Mouse (Mus musculus) cerebellum, adult 8-10 months (tissue): Measurements from ENCODE around the gene Lrig2.

ENCODE experiments used
- DNase-seq: peaks from one replicate; pipeline ENCODE4 v3.0.0; 2022

Gene Lrig2

DNA sequence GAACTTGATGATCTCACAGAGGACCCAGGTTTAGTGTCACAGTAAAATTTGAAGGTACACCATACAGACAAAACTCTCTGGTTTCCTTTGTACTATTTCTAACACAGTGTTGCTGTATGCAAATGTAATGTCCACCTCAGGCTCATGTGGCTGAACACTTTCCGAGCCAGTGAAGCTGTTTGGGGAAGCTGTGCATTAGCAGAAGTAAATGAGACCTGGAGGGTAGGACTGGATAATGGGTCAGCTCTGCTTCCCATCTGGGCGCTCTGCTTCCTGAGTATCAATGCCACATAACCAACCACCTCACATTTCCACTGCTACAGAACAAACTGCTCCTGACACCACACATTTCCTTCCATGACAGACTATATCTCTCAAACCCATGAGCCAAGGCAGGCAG is 10.1 kb downstream of the Lrig2 start:
- no peak for DNase-seq

DNA sequence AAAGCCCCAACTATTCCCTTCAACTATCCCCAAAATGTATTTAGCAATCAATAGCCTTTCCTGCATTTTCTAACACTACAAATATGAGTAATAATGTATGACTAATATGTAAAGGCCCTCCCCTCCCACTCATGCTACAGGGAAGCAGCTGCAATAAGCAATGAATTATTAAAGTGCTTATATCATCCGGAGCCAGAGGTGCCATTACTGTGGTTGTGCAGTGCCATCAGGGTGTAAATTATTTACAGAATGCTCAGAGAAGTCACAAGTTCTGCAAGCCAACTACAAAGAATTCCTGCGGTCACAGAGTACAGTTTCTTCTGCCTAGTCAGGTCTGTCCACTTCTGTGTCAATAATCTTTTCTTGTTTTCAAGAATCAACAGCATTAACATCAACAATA is 10.8 kb downstream of the Lrig2 start:
- DNase-seq: no peak

DNA sequence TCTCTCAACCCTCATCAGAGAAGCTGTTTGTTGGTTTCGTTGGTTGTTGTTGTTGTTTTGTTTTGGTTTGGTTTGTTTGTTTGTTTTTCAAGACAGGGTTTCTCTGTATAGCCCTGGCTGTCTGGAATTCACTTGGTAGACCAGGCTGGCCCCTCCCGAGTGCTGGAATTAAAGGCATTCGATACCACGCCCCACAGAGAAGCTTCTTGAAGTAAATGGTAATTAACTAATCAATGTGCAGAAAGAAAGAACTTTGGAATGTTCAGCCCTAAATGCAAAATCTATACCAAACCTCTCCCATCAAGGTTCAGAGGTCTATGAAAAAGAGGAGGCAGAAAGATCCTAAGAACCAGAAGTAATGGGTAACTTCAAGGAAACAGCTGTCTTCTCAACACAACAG is 15.5 kb downstream of the Lrig2 start:
- no peak for DNase-seq

DNA sequence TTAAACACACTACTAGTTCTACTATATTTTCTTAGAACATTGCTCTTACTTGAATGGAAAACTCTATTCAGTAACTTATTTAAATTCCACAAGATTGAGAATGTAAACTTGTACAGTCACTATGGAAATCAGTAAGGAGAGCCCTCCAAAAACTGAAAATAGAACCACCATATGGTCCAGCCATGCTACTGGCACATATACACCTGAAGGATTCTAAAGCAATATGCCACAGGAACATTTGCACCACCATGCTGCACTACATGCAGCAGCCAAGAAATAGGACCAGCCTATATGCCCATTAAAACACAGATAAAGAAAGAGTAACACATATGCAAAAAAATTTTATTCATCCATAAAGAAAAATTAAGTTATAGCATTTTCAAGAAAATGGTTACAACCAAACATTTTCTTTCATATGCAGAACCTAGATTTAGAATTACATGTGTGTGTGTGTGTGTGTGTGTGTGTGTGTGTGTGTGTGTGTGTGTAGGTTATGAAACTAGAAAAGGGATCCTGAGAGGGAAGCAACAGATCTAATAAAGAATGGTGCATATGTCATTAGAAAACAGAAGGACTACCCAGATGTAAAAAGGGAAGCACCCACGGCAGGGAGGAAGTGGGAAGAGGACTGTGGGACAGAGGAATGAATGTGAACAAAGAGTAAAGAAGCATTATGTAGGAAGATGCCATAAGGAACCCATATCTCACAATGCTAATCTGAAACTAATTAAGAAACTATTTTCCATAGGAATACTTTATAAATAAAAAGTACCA is 30.6 kb downstream of the Lrig2 start:
- DNase-seq: no peak

DNA sequence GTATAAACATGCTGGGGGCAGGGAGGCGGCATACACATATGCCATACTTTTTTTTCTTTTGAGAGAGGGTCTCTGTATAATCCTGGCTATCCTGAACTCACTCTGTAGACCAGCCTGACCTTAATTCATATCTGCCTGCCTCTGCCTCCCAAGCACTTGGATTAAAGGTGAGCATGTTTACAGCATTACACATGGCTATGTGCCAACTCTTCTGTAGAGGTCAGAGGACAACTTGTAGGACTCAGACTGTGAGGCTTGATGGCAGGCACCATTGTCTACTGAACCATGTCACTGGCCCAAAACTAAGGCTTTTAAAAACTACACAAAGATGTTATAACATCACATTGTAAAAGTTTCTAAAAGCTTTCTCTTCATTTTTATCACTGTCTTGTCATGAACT is 33.7 kb downstream of the Lrig2 start:
- DNase-seq: no peak

DNA sequence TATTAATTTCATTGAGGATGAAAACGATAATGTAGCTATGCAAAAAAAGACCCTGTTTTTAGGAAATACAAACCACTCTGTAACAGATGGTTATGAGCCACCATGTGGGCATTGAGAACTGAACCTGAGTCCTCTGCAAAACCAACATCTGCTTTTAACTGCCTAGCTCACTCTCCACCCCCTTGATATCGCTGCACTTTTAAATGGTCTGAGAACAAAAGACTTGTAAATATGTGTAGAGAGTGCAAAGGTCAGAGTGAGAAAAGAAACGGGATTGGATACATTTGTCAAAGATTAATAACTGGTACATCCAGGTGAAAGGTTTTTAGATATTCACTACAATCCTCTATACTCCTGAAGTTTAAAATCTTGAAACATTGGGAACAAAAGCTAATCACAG is 42.3 kb downstream of the Lrig2 start:
- DNase-seq: no peak

- no peak for DNase-seq
Measured at GRCm38 (mm10) chr3:104461226-104461625, 50.5 kb downstream of the Lrig2 start.

- DNase-seq: no peak
Measured at GRCm38 (mm10) chr3:104458588-104458987, 53.1 kb downstream of the Lrig2 start.

- no peak for DNase-seq
Measured at GRCm38 (mm10) chr3:104455506-104456275, 56.0 kb downstream of the Lrig2 start.

GRCm38 (mm10) chr3:104447240-104447639 is 64.5 kb downstream of the Lrig2 start:
- DNase-seq: no peak

GRCm38 (mm10) chr3:104446689-104447088 is 65.0 kb downstream of the Lrig2 start:
- DNase-seq: no peak

- peak; percentile 48 for DNase-seq
Measured at GRCm38 (mm10) chr3:104445576-104445975, 66.1 kb downstream of the Lrig2 start.

- DNase-seq: no peak
Measured at GRCm38 (mm10) chr3:104444946-104445460, 66.7 kb downstream of the Lrig2 start.

DNA sequence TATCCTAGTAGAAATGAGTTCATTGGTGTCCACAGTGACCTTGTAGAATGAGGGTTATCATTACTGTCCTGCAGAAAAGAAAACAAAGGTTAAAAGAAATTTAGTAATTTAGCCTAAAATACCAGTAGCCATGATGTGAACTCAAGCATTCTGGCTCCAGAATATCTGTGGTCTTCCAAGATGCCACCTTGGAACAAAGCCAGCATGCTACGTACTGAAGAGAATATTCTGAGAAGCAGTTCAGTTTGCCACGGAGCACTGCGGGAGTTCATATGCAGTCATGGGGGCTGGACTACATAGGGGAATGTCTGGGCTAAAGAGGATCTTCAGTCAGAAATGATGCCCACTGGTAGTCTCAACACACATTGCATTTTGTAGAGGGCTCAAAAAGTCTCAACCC is 67.6 kb downstream of the Lrig2 start:
- DNase-seq: no peak

DNA sequence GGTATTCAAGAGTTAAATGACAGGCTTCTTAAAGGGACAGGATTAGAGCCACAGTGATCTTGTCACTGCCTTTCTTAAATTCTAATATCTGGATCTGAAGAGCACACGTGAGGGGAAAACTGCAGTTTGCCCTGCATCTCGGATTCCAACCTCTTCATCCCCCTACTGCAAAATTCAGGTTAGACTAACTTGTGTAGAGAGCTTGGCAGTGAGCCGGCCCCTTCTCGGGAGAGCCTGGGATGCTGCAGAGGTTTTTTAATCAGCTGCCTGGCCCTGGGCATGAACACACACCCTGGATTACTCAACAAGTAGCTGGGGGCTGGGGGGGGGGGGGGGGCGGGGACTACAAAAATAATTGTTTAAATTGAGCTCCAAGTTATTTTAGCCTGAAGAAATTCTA is 69.4 kb downstream of the Lrig2 start:
- no peak for DNase-seq

DNA sequence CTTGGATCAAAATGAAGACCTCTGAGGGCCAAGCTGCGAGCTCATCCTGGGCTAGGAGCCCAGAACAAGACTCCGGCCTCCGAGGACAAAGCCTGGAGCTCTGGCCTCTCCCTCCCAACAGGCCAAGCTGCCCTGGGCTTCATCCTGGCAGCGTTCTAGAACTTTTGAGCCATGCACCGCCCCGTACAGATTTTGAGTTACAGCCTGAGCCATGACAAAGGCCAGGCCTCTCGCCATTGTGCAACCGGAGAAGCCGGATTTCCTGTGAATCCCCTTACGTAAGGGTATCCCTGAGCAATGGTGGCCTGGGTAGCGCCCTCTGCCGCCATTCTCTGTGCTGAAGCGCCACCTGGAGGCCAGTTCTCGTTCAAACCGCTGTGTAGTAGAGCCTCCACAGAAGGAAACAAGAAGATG is 69.8 kb downstream of the Lrig2 start:
- peak; percentile 97 for DNase-seq

DNA sequence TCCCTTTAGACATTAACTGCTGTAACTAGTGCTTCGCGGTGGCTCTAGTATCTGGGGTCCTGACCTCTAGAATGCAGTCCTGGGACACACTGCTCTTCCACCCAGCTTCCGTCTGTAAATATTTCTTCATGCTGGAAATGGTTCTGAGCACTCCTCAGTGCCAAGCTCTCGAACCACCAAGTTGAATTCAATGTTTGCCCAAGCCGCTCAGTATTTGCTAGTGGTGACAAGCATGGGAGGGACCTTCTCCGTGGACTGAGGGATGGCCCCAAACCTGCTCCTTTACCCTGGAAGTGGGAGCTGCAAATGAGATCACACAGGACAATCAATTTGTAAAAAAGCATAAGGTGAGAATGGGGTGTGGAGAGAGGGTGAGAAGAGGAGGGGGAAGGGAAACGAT is 70.3 kb downstream of the Lrig2 start:
- no peak for DNase-seq

DNA sequence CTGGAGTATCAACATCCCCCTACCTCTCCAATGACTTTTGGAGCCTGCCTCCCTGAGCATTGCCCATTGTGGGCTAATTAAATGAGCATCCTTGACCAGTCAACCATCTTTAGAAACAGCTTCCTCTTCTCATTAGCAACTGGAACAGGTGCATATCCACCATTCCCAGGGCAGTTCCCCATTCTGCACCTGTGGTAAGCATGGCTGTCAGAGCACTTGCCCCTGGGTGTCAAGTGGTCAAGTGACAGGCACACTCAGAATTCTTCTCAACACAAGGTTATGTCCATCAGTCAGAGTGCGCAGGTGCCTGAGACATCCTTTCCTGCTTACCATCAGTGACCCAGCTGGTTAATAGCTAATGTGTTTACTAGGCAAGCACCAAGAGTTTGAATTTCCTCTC is 72.9 kb downstream of the Lrig2 start:
- no peak for DNase-seq

DNA sequence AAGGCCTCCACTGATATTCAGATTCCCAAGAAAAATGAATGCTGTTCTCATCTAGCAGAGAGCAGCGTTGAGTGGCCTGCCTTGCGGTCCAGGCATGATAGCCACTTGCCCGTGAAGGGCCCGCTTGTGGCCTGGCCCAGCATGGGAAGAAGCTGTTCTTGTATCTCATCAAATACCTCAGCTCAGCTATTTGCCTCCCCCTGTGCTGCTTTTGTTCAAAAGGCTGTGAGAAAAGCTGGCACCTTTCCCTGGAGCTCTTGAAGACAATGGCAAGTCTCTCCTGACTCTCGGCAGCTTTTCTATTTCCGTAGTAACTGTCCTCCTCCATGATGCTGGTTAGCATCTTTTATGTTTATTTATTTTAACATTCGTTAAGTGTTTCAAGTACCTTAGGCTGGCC is 74.1 kb downstream of the Lrig2 start:
- DNase-seq: no peak

GRCm38 (mm10) chr3:104435947-104436346 is 75.8 kb downstream of the Lrig2 start:
- no peak for DNase-seq

GRCm38 (mm10) chr3:104434246-104434696 is 77.4 kb downstream of the Lrig2 start:
- no peak for DNase-seq

DNA sequence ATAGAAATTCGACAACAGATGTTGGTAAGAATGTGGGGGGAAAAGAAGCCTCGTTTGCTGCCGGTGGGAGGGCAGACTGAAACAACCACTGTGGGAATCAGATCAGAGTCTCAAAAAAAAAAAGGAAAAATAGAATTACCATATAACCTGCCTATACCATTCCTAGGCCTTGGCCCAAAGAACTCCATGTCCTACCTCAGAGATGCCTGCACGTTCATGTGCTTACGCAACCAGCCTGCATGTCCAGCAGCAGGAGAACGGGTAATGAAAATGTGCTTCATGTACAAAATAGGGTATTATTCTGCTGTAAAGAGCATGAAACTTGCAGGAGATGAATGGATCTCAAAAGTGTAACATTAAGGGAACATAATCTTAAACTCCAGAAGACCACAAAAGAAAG is 79.1 kb downstream of the Lrig2 start:
- DNase-seq: no peak

DNA sequence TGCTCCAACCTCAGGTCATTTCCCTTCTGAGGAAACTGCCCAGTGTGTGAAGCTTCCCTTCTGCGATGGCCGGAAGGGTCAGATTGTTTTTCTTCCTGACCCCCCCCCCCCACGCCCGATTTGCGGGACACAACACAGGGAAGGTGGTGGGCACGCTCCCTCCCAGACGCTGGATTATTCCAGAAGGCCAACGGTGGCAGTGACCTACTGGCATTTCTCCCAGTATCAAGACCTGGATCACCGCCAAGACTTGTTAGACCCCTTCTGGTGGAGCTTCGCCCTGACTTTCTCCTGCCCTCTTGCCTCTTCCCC is 79.9 kb downstream of the Lrig2 start:
- no peak for DNase-seq

DNA sequence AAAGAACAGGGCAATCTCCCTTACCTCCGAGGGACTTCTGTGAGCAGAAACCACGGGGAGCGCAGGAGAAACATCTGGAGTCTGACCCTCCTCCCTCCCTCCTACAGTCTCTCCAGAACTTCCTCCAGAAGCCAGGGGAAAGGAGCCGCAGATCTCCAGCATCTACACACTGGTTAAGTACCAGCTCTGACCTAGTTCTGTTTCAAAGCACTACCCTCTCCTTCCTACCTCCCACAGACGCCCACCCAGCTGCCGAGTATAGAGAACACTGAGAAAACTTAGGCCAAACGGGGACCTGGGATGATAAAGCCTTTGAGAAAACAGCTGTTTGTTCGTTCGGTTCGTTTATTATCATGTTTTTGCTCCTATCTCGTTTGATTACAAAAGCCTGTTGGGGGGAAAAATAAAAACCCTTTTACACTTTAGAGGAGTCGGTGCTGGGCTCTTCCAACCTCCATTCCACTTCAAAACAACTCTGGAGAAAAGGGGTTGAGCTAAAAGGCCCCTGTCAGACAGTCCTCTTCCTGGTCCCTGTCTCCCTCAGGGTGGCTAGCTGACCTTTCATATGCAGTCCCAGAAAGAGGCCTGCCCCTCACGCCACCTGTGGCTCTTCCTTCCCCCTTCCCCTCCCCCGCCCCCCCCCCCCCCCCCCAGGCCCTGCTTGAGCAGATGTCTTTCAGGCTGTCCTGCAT is 80.4 kb downstream of the Lrig2 start:
- DNase-seq: no peak
